Mouse (Mus musculus) lung, adult 2 months (tissue): ENCODE measurements at regions not wholly inside any gene's neighbourhood (a gene's known extent, or its start where the extent isn't known, plus 50 kb on each side); places are given as distances from the start of the nearest gene placed in this dataset.

Source experiments
- CTCF ChIP-seq: fragments of 200-500 bp; IDR thresholded peaks from 2 replicates; pipeline ENCODE4 v1.5.1; 2011; ENCODE audit warnings: mild to moderate bottlenecking, low read length, control low read depth; ENCODE audit not compliant: insufficient read depth
- POLR2A ChIP-seq: fragments of 200-500 bp; IDR thresholded peaks from 2 replicates; pipeline ENCODE4 v1.6.1; 2011; ENCODE audit warnings: low read depth, mild to moderate bottlenecking, control low read depth, low read length, borderline replicate concordance; ENCODE audit errors: extremely low read depth

DNA sequence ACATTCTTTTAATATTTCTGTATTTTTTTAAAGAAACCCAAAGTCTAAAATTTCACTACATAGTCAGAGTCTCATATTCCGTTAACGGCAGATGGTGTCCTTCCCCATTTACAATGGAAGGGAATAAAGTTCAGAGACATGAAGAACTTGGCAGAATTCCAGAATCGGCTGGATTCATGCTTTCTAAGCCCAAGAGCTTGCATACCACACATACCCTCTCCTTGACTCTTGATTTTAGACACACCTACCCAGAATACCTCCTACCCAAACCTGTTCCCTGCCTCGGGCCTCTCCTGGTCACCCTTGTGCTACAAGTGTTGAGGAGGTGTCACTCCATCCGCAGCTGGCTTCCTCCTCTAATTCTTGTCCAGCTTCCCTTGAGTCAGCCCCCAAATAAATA is 195.8 kb upstream of the Prok2 start:
- TF ChIP-seq CTCF (no peak), POLR2A (no peak)
